Mouse (Mus musculus) brain, embryonic 14.5 days (tissue): ENCODE results near the gene Hoxb5.
A peak's percentile ranks its signal among the peaks of the same experiment; 100 is the strongest.

Source experiments
- CTCF ChIP-seq: fragments of 200-500 bp; IDR thresholded peaks from 2 replicates; pipeline ENCODE4 v1.5.1; 2012; ENCODE audit warnings: inconsistent platforms, mild to moderate bottlenecking, moderate library complexity, borderline replicate concordance; ENCODE audit not compliant: insufficient read depth, insufficient read length; ENCODE audit errors: extremely low read depth
- POLR2A ChIP-seq: fragments of 200-500 bp; IDR thresholded peaks from 2 replicates; pipeline ENCODE4 v1.6.1; 2012; ENCODE audit warnings: mild to moderate bottlenecking, inconsistent platforms, borderline replicate concordance; ENCODE audit not compliant: poor library complexity, insufficient read depth, insufficient read length, severe bottlenecking; ENCODE audit errors: extremely low read depth

- TF ChIP-seq CTCF (peak; percentile 85), POLR2A (no peak)
These were observed 8.7 kb upstream of the Hoxb5 start for GRCm38 (mm10) chr11:96294245-96295091.
